Mouse (Mus musculus) MEL (cell line): Measurements from ENCODE around the gene Nrn1l. TPM values are rescaled to one million over a fixed set of nuclear protein-coding genes. Genes with fewer than 3 reads are reported as not detected.

ENCODE experiments used
- DNase-seq: peaks from one replicate; pipeline ENCODE4 v3.0.0; 2011; ENCODE audit warnings: low read depth, low spot score
- H3K27ac ChIP-seq: 2 replicates; pipeline ENCODE4 v1.5.1; 2012; ENCODE audit warnings: low read depth, mild to moderate bottlenecking, control low read depth, low read length, moderate library complexity; ENCODE audit not compliant: control insufficient read depth
- H3K27me3 ChIP-seq, 2 experiments: fragments of 150-350 bp in 1 of 2; sonication (generic) in 1 of 2; 2 replicates each; pipeline ENCODE4 v1.6.1; 2012; ENCODE audit warnings: low read length in 2 of 2, mild to moderate bottlenecking in 2 of 2, improper control_type of control experiment in 1 of 2, moderate library complexity in 1 of 2; ENCODE audit not compliant: insufficient read depth in 2 of 2, control insufficient read depth in 1 of 2
- H3K36me3 ChIP-seq, 2 experiments: 2 replicates each; pipeline ENCODE4 v1.6.1; 2012 to 2014; ENCODE audit warnings: low read length in 2 of 2, improper control_type of control experiment in 1 of 2, inconsistent platforms in 1 of 2, mild to moderate bottlenecking in 1 of 2; ENCODE audit not compliant: insufficient read depth in 2 of 2, control insufficient read depth in 1 of 2
- H3K4me1 ChIP-seq, 2 experiments: fragments of 150-350 bp in 1 of 2; sonication (generic) in 1 of 2; 2 replicates each; pipeline ENCODE4 v1.6.1; 2012; ENCODE audit warnings: low read length in 2 of 2, improper control_type of control experiment in 1 of 2, mild to moderate bottlenecking in 1 of 2; ENCODE audit not compliant: insufficient read depth in 2 of 2, control insufficient read depth in 1 of 2
- H3K4me3 ChIP-seq, 2 experiments: fragments of 150-350 bp in 1 of 2; sonication (generic) in 1 of 2; 2 replicates each; pipeline ENCODE4 v1.5.1; 2012; ENCODE audit warnings: low read depth in 2 of 2, low read length in 2 of 2, mild to moderate bottlenecking in 2 of 2, moderate library complexity in 2 of 2, control low read depth in 1 of 2, improper control_type of control experiment in 1 of 2; ENCODE audit not compliant: control insufficient read depth in 1 of 2, insufficient read depth in 1 of 2
- H3K79me2 ChIP-seq: 2 replicates; pipeline ENCODE4 v1.6.1; 2012; ENCODE audit warnings: mild to moderate bottlenecking, low read length, moderate library complexity; ENCODE audit not compliant: control insufficient read depth, poor library complexity, insufficient read depth
- H3K9ac ChIP-seq: 2 replicates; pipeline ENCODE4 v1.6.1; 2012; ENCODE audit warnings: low read depth, mild to moderate bottlenecking, control low read depth, low read length, moderate library complexity; ENCODE audit not compliant: control insufficient read depth, poor library complexity, severe bottlenecking
- H3K9me3 ChIP-seq: fragments of 150-350 bp; sonication (generic); replicated peaks from 2 replicates; pipeline ENCODE4 v1.6.1; 2012; ENCODE audit warnings: mild to moderate bottlenecking, low read length, improper control_type of control experiment, moderate library complexity; ENCODE audit not compliant: insufficient read depth
- CHD1 ChIP-seq: IDR thresholded peaks from 2 replicates; pipeline ENCODE4 v1.6.1; 2012; ENCODE audit warnings: low read depth, mild to moderate bottlenecking, inconsistent platforms, low read length, improper control_type of control experiment
- CTCF ChIP-seq, 3 experiments: IDR thresholded peaks in 2 of 3; conservative IDR thresholded peaks in 1 of 3; 2 replicates each; pipeline ENCODE4 v1.5.1; 2011 to 2012; ENCODE audit warnings: low read length in 3 of 3, low read depth in 2 of 3, mild to moderate bottlenecking in 2 of 3, improper control_type of control experiment in 1 of 3, inconsistent platforms in 1 of 3, mixed read lengths in 1 of 3, moderate library complexity in 1 of 3; ENCODE audit not compliant: control insufficient read depth in 1 of 3, insufficient read depth in 1 of 3, poor library complexity in 1 of 3, severe bottlenecking in 1 of 3
- E2F4 ChIP-seq: IDR thresholded peaks from 2 replicates; pipeline ENCODE4 v1.6.1; 2011; ENCODE audit warnings: low read depth, low read length, improper control_type of control experiment, borderline replicate concordance
- EP300 ChIP-seq, 2 experiments: IDR thresholded peaks; 2 replicates each; pipeline ENCODE4 v1.6.1; 2011; ENCODE audit warnings: improper control_type of control experiment in 2 of 2, low read length in 2 of 2, low read depth in 1 of 2, mild to moderate bottlenecking in 1 of 2
- ETS1 ChIP-seq: IDR thresholded peaks from 2 replicates; pipeline ENCODE4 v1.6.1; 2012; ENCODE audit warnings: low read depth, mild to moderate bottlenecking, inconsistent platforms, low read length, improper control_type of control experiment, moderate library complexity
- GABPA ChIP-seq: IDR thresholded peaks from 2 replicates; pipeline ENCODE4 v1.6.1; 2012; ENCODE audit warnings: low read depth, mild to moderate bottlenecking, inconsistent platforms, low read length, improper control_type of control experiment, moderate library complexity
- JUND ChIP-seq: IDR thresholded peaks from 2 replicates; pipeline ENCODE4 v1.6.1; 2011; ENCODE audit warnings: low read depth, mild to moderate bottlenecking, improper control_type of control experiment, low read length
- KAT2A ChIP-seq: conservative IDR thresholded peaks from 2 replicates; pipeline ENCODE4 v1.6.1; 2012; ENCODE audit warnings: low read depth, low read length, improper control_type of control experiment, inconsistent platforms
- MAFK ChIP-seq: IDR thresholded peaks from 2 replicates; pipeline ENCODE4 v1.6.1; 2011; ENCODE audit warnings: low read depth, mild to moderate bottlenecking, low read length, improper control_type of control experiment, borderline replicate concordance
- MAX ChIP-seq: IDR thresholded peaks from 2 replicates; pipeline ENCODE4 v1.6.1; 2011; ENCODE audit warnings: low read length, improper control_type of control experiment
- MAZ ChIP-seq: IDR thresholded peaks from 2 replicates; pipeline ENCODE4 v1.6.1; 2012; ENCODE audit warnings: low read depth, mild to moderate bottlenecking, inconsistent platforms, low read length, improper control_type of control experiment
- MEF2A ChIP-seq: IDR thresholded peaks from 2 replicates; pipeline ENCODE4 v1.6.1; 2014; ENCODE audit warnings: low read depth, mild to moderate bottlenecking, inconsistent platforms, low read length, improper control_type of control experiment; ENCODE audit not compliant: poor library complexity, insufficient replicate concordance, severe bottlenecking; ENCODE audit errors: extremely low read depth
- MXI1 ChIP-seq: IDR thresholded peaks from 2 replicates; pipeline ENCODE4 v1.6.1; 2011; ENCODE audit warnings: mild to moderate bottlenecking, low read depth, low read length, improper control_type of control experiment
- MYB ChIP-seq: IDR thresholded peaks from 2 replicates; pipeline ENCODE4 v1.6.1; 2011; ENCODE audit warnings: mild to moderate bottlenecking, low read depth, low read length, improper control_type of control experiment
- MYC ChIP-seq: IDR thresholded peaks from 2 replicates; pipeline ENCODE4 v1.6.1; 2011; ENCODE audit warnings: low read depth, mild to moderate bottlenecking, low read length, improper control_type of control experiment, moderate library complexity
- NELFE ChIP-seq: IDR thresholded peaks from 2 replicates; pipeline ENCODE4 v1.6.1; 2011; ENCODE audit warnings: low read depth, low read length, improper control_type of control experiment
- NRF1 ChIP-seq: IDR thresholded peaks from 2 replicates; pipeline ENCODE4 v1.6.1; 2014; ENCODE audit warnings: low read depth, mild to moderate bottlenecking, inconsistent platforms, low read length, improper control_type of control experiment, moderate library complexity; ENCODE audit not compliant: poor library complexity, insufficient read depth, severe bottlenecking
- POLR2A ChIP-seq, 2 experiments: IDR thresholded peaks; 2 replicates each; pipeline ENCODE4 v1.6.1; 2011 to 2012; ENCODE audit warnings: low read length in 2 of 2, mild to moderate bottlenecking in 2 of 2, control low read depth in 1 of 2, improper control_type of control experiment in 1 of 2, low read depth in 1 of 2, moderate library complexity in 1 of 2; ENCODE audit not compliant: control insufficient read depth in 1 of 2, insufficient read depth in 1 of 2, poor library complexity in 1 of 2
- POLR2AphosphoS2 ChIP-seq: IDR thresholded peaks from 2 replicates; pipeline ENCODE4 v1.6.1; 2011; ENCODE audit warnings: low read length, improper control_type of control experiment
- RAD21 ChIP-seq: IDR thresholded peaks from 2 replicates; pipeline ENCODE4 v1.6.1; 2011; ENCODE audit warnings: mild to moderate bottlenecking, low read depth, low read length, improper control_type of control experiment
- RCOR1 ChIP-seq: IDR thresholded peaks from 2 replicates; pipeline ENCODE4 v1.6.1; 2012; ENCODE audit warnings: low read depth, mild to moderate bottlenecking, inconsistent platforms, low read length, improper control_type of control experiment
- SIN3A ChIP-seq: IDR thresholded peaks from 2 replicates; pipeline ENCODE4 v1.6.1; 2012; ENCODE audit warnings: low read length, improper control_type of control experiment, inconsistent platforms
- SMC3 ChIP-seq: IDR thresholded peaks from 2 replicates; pipeline ENCODE4 v1.6.1; 2011; ENCODE audit warnings: low read depth, low read length, improper control_type of control experiment
- TCF12 ChIP-seq: IDR thresholded peaks from 2 replicates; pipeline ENCODE4 v1.6.1; 2014; ENCODE audit warnings: low read depth, mild to moderate bottlenecking, inconsistent platforms, low read length, improper control_type of control experiment, moderate library complexity
- ZC3H11A ChIP-seq: IDR thresholded peaks from 2 replicates; pipeline ENCODE4 v1.6.1; 2012; ENCODE audit warnings: low read depth, mild to moderate bottlenecking, inconsistent platforms, low read length, improper control_type of control experiment
- ZKSCAN1 ChIP-seq: IDR thresholded peaks from 2 replicates; pipeline ENCODE4 v1.6.1; 2012; ENCODE audit warnings: low read depth, mild to moderate bottlenecking, inconsistent platforms, low read length, improper control_type of control experiment, moderate library complexity
- ZNF384 ChIP-seq: IDR thresholded peaks from 2 replicates; pipeline ENCODE4 v1.6.1; 2012; ENCODE audit warnings: low read depth, mild to moderate bottlenecking, inconsistent platforms, low read length, improper control_type of control experiment
- polyA plus RNA-seq, 2 experiments: library from polyadenylated mRNA; stranded (reverse) in 1 of 2; unstranded in 1 of 2; fragments of >175 nt in 1 of 2; fragments of >200 nt in 1 of 2; gene quantifications; 2 replicates each; pipeline versions ENCODE4 v1.2.1 to v1.2.4; 2012; ENCODE audit warnings: low replicate concordance in 2 of 2, low read depth in 1 of 2; ENCODE audit not compliant: insufficient read length in 2 of 2, insufficient read depth in 1 of 2, missing spikeins in 1 of 2
- total RNA-seq: library from RNA; depleted of rRNA; stranded (reverse); fragments of 300-350 nt; gene quantifications from 2 replicates; pipeline ENCODE4 v1.2.3, GENCODE M21; 2012

Nrn1l gene
- total and polyA plus RNA-seq, 3 experiments: 0.39 TPM; not detected in 2

DNA sequence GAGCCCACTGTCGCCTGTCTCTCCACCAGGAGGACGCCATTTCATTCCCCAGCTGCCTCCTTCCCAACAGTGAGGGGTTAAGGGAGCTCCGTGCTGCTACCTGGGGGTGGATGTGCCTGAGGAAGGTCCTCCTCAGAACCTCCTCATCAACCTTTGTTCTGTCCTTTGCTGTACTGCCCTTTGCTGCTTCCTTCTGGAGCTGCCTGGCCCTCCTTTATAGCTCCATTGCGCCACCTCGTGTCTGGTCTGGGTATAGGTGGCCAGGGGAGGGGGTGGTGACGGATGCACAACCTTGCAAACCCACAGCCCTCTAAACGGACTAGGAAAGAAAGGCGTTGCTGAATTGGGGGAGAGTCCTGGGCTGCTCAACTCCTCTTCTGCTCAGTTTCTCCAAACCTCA lies 37.2 kb downstream of the Nrn1l start (continued):
- TF ChIP-seq MEF2A: no peak

DNA sequence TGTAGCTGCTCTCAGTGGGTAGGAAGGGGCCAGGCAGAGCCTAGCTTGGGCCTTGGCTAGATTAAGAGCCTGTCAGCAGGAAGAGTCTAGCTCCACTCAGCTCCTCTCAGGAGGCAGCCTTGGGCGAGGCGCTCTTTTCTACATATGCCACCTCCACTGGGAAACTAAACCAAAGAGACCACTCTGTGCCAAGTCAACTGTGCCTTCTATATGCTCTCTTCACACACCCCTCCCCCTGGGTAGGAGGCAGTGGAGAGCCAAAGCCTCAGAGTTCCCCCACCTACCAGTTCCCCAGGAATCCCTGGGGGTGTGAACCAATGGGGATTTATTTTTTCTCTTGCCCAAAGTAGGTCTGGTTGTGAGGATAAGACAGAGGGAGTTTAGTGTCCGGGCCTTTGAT lies 37.9 kb downstream of the Nrn1l start:
- Histone ChIP-seq H3K27ac (no peak overlapping the region), H3K9me3 (no peaks in the 10 kb centered on the region), H3K4me1 (peaks cover 4 to 14% of the 10 kb centered on the region in 2 experiments; a peak in 3 of 4 replicates), H3K4me3 (no peak overlapping the region), H3K36me3 (peaks cover 0 to 7% of the 10 kb centered on the region in 2 experiments; a peak in 1 of 4 replicates), H3K79me2 (no peaks in the 10 kb centered on the region; the same call in none of the 2 replicates), H3K27me3 (no peaks in the 10 kb centered on the region), H3K9ac (no peak overlapping the region)
- DNase-seq: no peak
- TF ChIP-seq NELFE: no peak
- no peak for TF ChIP-seq MAX
- TF ChIP-seq SMC3: no peak
- no peak for TF ChIP-seq MAZ
- no peak for TF ChIP-seq TCF12
- no peak for TF ChIP-seq ZNF384
- no peak for TF ChIP-seq POLR2A (IDR thresholded peaks at IDR 0.05; ENCODE audit: control insufficient read depth in 1 of 2, insufficient read depth in 1 of 2, low read depth in 1 of 2, low read length in 2 of 2, poor library complexity in 1 of 2)
- no peak for TF ChIP-seq E2F4
- TF ChIP-seq MYB: no peak
- no peak for TF ChIP-seq KAT2A
- TF ChIP-seq POLR2AphosphoS2: no peak
- TF ChIP-seq MYC: no peak
- TF ChIP-seq EP300 (IDR thresholded peaks at IDR 0.05; ENCODE audit: low read depth in 1 of 2, low read length in 2 of 2): no peak
- no peak for TF ChIP-seq NRF1
- TF ChIP-seq RCOR1: no peak
- TF ChIP-seq ZC3H11A: no peak
- no peak for TF ChIP-seq SIN3A

DNA sequence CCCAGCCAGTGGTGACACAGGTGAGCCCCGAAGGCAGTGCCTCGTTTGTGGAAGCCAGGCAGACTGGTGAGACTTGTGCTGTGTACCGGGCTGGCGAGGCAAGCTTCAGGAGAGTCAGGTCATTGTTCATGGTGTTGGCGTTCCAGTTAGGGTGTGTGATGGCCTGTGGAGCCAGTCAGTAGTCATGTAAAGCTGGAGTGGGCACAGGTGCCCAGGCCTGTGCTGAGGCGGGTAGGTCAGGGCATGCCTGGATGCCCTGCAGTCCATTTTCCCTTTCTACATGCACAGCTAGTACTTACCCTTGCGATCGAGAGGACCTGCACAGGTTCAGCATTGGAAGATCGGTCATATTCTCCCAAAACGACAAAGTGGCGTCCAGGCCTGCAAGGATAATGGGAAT lies 39.2 kb downstream of the Nrn1l start:
- Histone ChIP-seq H3K79me2 (peaks cover 7% of the 10 kb centered on the region), H3K36me3 (peaks cover 0 to 7% of the 10 kb centered on the region in 2 experiments; a peak in 1 of 4 replicates), H3K27ac (no peak overlapping the region), H3K9ac (no peak overlapping the region), H3K27me3 (no peaks in the 10 kb centered on the region), H3K4me3 (no peak overlapping the region), H3K9me3 (no peaks in the 10 kb centered on the region), H3K4me1 (peaks cover 4 to 14% of the 10 kb centered on the region in 2 experiments; a peak in 3 of 4 replicates)
- no peak for DNase-seq
- TF ChIP-seq CHD1: no peak
- no peak for TF ChIP-seq CTCF (IDR thresholded peaks at IDR 0.05 in 2 of 3, conservative IDR thresholded peaks at IDR 0.05 in 1 of 3; ENCODE audit: control insufficient read depth in 1 of 3, insufficient read depth in 1 of 3, low read depth in 2 of 3, low read length in 3 of 3, poor library complexity in 1 of 3, severe bottlenecking in 1 of 3)
- no peak for TF ChIP-seq RAD21
- TF ChIP-seq MAZ: no peak
- no peak for TF ChIP-seq MXI1
- no peak for TF ChIP-seq ETS1
- no peak for TF ChIP-seq MAFK
- TF ChIP-seq ZKSCAN1: no peak
- TF ChIP-seq NELFE: no peak
- TF ChIP-seq POLR2AphosphoS2: no peak
- no peak for TF ChIP-seq E2F4
- TF ChIP-seq GABPA: no peak
- no peak for TF ChIP-seq NRF1
- TF ChIP-seq JUND: no peak
- TF ChIP-seq, all 39 proteins: peak for 0
